Mouse (Mus musculus) right cerebral cortex, postnatal 14 days (tissue): ENCODE measurements around the gene Fxr1.
A peak's percentile ranks its signal among the peaks of the same experiment; 100 is the strongest.
"Not testable (repeated sequence)": the region's sequence is repeated elsewhere in the genome, so short reads cannot be mapped to it uniquely, and the experiment has no call there.

ENCODE experiments used
- DNase-seq: peaks from one replicate; pipeline ENCODE4 v3.0.0; 2022

The Fxr1 gene

GRCm38 (mm10) chr3:34068943-34069342 lies 49.2 kb downstream of the Fxr1 start:
- not testable (repeated sequence) for DNase-seq

- DNase-seq = no peak
Measured at GRCm38 (mm10) chr3:34072726-34073125, 53.0 kb downstream of the Fxr1 start.

DNA sequence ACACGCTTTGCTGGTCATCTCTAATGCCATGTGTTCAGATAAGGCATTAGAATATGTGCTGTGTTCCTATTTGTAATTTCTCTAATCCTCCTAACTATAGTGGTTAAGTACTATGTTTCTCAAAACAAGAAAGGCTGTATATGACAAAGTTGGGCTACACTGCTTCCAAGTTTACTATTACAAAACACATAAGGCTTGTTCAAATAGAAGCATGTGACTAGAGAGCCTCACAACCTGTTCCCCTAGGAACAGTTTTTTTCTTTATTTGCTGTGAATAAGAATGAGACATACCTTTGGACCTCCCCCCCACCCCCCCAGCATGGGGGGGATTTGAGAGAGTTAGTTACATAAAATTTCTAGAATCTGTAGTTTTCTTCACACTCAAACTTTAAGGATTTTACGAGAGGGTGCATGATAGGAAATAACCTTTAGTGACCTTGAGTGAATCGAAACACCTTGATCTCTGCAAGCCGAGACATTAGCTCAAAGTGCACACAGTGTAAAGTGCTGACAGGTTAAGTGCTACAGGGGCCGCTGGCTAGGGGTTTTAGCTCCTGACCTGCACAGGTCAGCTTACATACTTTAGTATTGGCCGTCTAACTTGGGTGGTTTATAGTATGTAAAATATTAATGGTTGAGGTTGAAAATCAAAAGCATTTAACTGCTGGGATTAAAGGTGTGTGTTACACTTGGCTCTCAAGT lies 56.5 kb downstream of the Fxr1 start:
- no peak for DNase-seq

- DNase-seq = peak; percentile 91
Measured at GRCm38 (mm10) chr3:34080900-34081662, 61.3 kb downstream of the Fxr1 start, which contains the start of gene Dnajc19. Dnajc19 (minus strand) TSS chr3:34081321.

- no peak for DNase-seq
Measured at GRCm38 (mm10) chr3:34081929-34082328, 62.2 kb downstream of the Fxr1 start.

DNA sequence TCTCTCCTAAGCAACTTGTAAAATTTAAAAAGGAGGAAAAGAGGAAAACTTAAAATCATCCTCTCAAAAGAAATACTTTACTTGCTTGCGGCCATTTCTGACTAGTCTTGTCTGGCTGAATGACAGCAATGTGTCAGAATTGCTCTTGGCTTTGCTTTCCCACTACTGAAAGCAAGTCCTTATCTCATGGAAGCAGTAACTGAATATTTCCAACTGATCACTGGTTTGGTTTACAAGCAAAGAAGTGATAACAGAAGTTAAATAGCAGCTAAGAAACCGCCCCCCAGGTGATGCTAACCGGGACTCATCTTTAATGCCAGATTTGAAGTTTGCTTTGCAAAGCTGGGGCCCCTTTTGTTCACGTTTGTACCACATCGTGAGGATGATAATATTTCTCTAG lies 63.9 kb downstream of the Fxr1 start:
- DNase-seq = no peak

GRCm38 (mm10) chr3:34102891-34103290 lies 83.1 kb downstream of the Fxr1 start:
- DNase-seq = no peak

DNA sequence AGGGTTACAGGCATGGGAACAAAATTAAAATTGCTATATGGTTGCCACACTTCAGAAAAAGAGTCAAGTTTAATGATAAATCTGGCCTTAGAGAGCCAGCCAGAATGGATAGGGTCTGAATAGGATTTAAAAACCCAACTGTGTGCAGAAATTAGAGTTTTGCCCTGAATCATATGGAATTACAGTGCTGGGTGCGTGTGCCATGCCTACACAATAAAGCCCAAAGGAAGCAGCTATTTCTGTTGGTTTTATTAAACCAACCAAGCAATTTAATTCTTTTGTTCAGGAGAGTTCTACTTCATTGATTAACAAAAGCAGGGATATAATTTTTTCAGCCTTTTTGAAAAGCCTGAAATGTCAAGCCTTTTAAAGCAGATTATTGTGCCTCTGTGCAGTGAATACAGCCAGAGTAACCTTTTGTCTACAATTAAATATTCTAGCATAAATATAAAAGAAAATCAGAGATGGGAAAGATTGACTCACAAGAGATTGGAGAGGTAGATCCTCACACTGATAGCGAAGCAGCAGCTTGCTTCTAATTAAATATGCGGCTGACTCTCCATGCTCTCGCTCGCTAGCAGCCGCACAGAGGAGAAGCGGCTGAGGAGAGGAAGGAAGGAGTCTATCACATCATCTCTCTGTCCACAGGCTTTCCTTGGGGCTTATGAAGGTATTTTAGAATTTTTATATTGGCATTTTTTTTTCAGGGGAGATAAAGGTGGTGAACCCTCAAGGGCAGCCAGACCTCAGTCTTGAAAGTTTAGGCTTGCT lies 84.3 kb downstream of the Fxr1 start:
- DNase-seq = no peak

DNA sequence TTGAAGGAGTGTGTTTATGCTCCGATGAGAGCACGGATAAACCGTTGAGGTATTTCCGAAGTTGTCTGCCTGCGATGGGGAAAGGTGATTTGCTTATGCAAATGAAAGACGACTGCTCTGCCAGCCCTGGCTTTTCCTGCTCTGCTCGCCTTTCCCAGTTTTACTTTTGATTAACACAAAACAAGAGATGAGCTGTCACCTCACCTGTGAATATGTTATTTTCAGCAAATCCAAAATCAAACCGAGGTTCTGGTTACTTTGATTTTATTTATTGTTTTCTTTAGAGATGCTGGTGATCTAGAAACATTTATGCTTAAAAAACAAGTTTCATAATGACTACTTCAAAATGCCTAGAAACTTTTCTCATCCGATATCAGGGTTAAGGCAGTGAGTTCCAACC lies 86.7 kb downstream of the Fxr1 start:
- no peak for DNase-seq

- DNase-seq = no peak
Measured at GRCm38 (mm10) chr3:34107631-34108030, 87.9 kb downstream of the Fxr1 start.

GRCm38 (mm10) chr3:34111941-34112685 lies 92.4 kb downstream of the Fxr1 start:
- no peak for DNase-seq

DNA sequence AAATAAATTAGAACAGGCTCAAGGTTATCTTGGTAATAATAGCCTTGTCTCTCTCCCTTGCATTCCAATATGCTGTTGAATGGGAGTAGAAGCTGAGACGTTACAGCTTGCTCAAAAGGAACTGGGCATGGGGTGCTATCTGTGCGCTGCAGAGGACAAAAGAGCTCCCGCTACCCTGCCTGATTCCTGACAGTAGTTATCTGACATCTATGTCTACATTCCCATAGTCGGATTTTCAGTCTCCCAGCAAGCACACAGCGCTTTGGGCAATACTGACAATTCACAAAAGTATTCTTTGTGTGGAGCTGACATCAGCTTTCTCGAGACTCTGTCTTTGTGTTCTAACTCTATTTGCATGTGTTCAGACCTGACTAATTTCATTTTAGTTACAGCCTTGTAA lies 96.1 kb downstream of the Fxr1 start:
- no peak for DNase-seq

- DNase-seq = no peak
Measured at GRCm38 (mm10) chr3:34119869-34120268, 100.1 kb downstream of the Fxr1 start.
